Mouse (Mus musculus) embryonic facial prominence, embryonic 12.5 days (tissue): ENCODE results near the gene Ankrd55. TPM values are rescaled to one million over a fixed set of nuclear protein-coding genes. Genes with fewer than 3 reads are reported as not detected.
"Not testable (repeated sequence)": the region's sequence is repeated elsewhere in the genome, so short reads cannot be mapped to it uniquely, and the experiment has no call there.

Experiments used
- ATAC-seq: fragments of 200-750 bp; cut with Nextera tagmentation; 2 replicates; pipeline ENCODE4 v1.8.0; 2017; ENCODE audit not compliant: insufficient number of reproducible peaks, insufficient read depth, low FRiP score, low TSS enrichment
- H3K27ac ChIP-seq: fragments of 300-500 bp; sonication (generic); 2 replicates; pipeline ENCODE4 v1.5.1; 2016; ENCODE audit warnings: mild to moderate bottlenecking
- H3K27me3 ChIP-seq: fragments of 300-500 bp; sonication (generic); 2 replicates; pipeline ENCODE4 v1.6.1; 2016; ENCODE audit warnings: mild to moderate bottlenecking, moderate library complexity
- H3K36me3 ChIP-seq: fragments of 300-500 bp; sonication (generic); 2 replicates; pipeline ENCODE4 v1.6.1; 2016; ENCODE audit warnings: mild to moderate bottlenecking
- H3K4me1 ChIP-seq: fragments of 300-500 bp; sonication (generic); 2 replicates; pipeline ENCODE4 v1.6.1; 2016
- H3K4me2 ChIP-seq: fragments of 300-500 bp; sonication (generic); replicated peaks from 2 replicates; pipeline ENCODE4 v1.6.1; 2016; ENCODE audit warnings: mild to moderate bottlenecking, moderate library complexity
- H3K4me3 ChIP-seq: fragments of 300-500 bp; sonication (generic); 2 replicates; pipeline ENCODE4 v1.5.1; 2016; ENCODE audit warnings: mild to moderate bottlenecking
- H3K9ac ChIP-seq: fragments of 300-500 bp; sonication (generic); 2 replicates; pipeline ENCODE4 v1.6.1; 2016; ENCODE audit warnings: mild to moderate bottlenecking, moderate library complexity
- H3K9me3 ChIP-seq: fragments of 300-500 bp; sonication (generic); 2 replicates; pipeline ENCODE4 v1.6.1; 2016; ENCODE audit warnings: mild to moderate bottlenecking, moderate library complexity
- WGBS: fragments of 180-500 bp; shearing (Covaris S2); methylation state at CpG from one replicate; pipeline ENCODE4 v1.1.7; 2016; 5-methylcytosine and 5-hydroxymethylcytosine counted together
- polyA plus RNA-seq: library from polyadenylated mRNA; unstranded; fragments of >200 nt; fragmentation: Nextera tagmentation; extraction: Ambion mirVana; gene quantifications from 2 replicates; pipeline ENCODE4 v1.2.1, GENCODE M21; 2016

The Ankrd55 gene
- polyA plus RNA-seq, 1 experiment from 2014 or later, result 1.8 TPM

GRCm38 (mm10) chr13:112417163-112417523, 128.9 kb downstream of the Ankrd55 start:
- no peak overlapping the region for H3K4me3 ChIP-seq
- WGBS, result 8% methylated on average over 4 of the region's 4 CpGs
- H3K9ac ChIP-seq, result no peak overlapping the region
- H3K4me1 ChIP-seq, result peaks cover 17% of the 10 kb centered on the region
- no peaks in the 10 kb centered on the region for H3K9me3 ChIP-seq
- H3K27me3 ChIP-seq, result no peaks in the 10 kb centered on the region
- H3K27ac ChIP-seq, result peak overlapping the region; percentile 85
- H3K36me3 ChIP-seq, result no peaks in the 10 kb centered on the region
- peak; percentile 30 for ATAC-seq
- H3K4me2 ChIP-seq, result no peak overlapping the region

GRCm38 (mm10) chr13:112417861-112418423, 129.7 kb downstream of the Ankrd55 start:
- H3K9ac ChIP-seq, result no peak overlapping the region
- WGBS, result 52% methylated on average over 2 of the region's 2 CpGs
- no peak for ATAC-seq
- H3K4me2 ChIP-seq, result no peak overlapping the region
- H3K9me3 ChIP-seq, result no peaks in the 10 kb centered on the region
- no peaks in the 10 kb centered on the region for H3K27me3 ChIP-seq
- H3K4me1 ChIP-seq, result peaks cover 17% of the 10 kb centered on the region
- H3K27ac ChIP-seq, result 0 out of 2 replicates have a peak overlapping the region, but pooled peaks have one; percentile 20
- H3K4me3 ChIP-seq, result no peak overlapping the region
- H3K36me3 ChIP-seq, result no peaks in the 10 kb centered on the region

- ATAC-seq, result no peak
- Histone ChIP-seq H3K4me1 (peaks cover 17% of the 10 kb centered on the region), H3K4me2 (no peak overlapping the region), H3K27me3 (no peaks in the 10 kb centered on the region), H3K4me3 (no peak overlapping the region), H3K36me3 (no peaks in the 10 kb centered on the region), H3K9me3 (no peaks in the 10 kb centered on the region), H3K9ac (no peak overlapping the region), H3K27ac (no peak overlapping the region)
- 84% methylated on average over 4 of the region's 4 CpGs for WGBS
Measured at GRCm38 (mm10) chr13:112418595-112418994, 130.3 kb downstream of the Ankrd55 start.

- Histone ChIP-seq H3K9ac (no peak overlapping the region), H3K4me1 (0 out of 2 replicates have a peak, but pooled peaks cover 4% of the 10 kb centered on the region), H3K36me3 (no peaks in the 10 kb centered on the region), H3K27ac (no peak overlapping the region), H3K27me3 (no peaks in the 10 kb centered on the region), H3K4me3 (no peak overlapping the region), H3K9me3 (no peaks in the 10 kb centered on the region), H3K4me2 (no peak overlapping the region)
- no peak for ATAC-seq
- 78% methylated on average over 2 of the region's 2 CpGs for WGBS
Measured at GRCm38 (mm10) chr13:112424212-112424611, 136.0 kb downstream of the Ankrd55 start.

- Histone ChIP-seq H3K9me3 (no peaks in the 10 kb centered on the region), H3K27me3 (no peaks in the 10 kb centered on the region), H3K4me2 (no peak overlapping the region), H3K36me3 (no peaks in the 10 kb centered on the region), H3K9ac (no peak overlapping the region), H3K4me1 (0 out of 2 replicates have a peak, but pooled peaks cover 4% of the 10 kb centered on the region), H3K27ac (no peak overlapping the region), H3K4me3 (no peak overlapping the region)
- 87% methylated on average over 7 of the region's 7 CpGs for WGBS
- ATAC-seq, result no peak
Measured at GRCm38 (mm10) chr13:112424635-112425034, 136.4 kb downstream of the Ankrd55 start.

GRCm38 (mm10) chr13:112425181-112425654, 137.0 kb downstream of the Ankrd55 start:
- no peak overlapping the region for H3K9ac ChIP-seq
- 0 out of 2 replicates have a peak, but pooled peaks cover 4% of the 10 kb centered on the region for H3K4me1 ChIP-seq
- no peak overlapping the region for H3K27ac ChIP-seq
- no peaks in the 10 kb centered on the region for H3K9me3 ChIP-seq
- ATAC-seq, result no peak
- H3K36me3 ChIP-seq, result no peaks in the 10 kb centered on the region
- no peak overlapping the region for H3K4me3 ChIP-seq
- 61% methylated on average over 8 of the region's 8 CpGs for WGBS
- H3K4me2 ChIP-seq, result no peak overlapping the region
- H3K27me3 ChIP-seq, result no peaks in the 10 kb centered on the region

GRCm38 (mm10) chr13:112426265-112427135, 138.2 kb downstream of the Ankrd55 start:
- WGBS, result 65% methylated on average over 13 of the region's 13 CpGs
- no peak overlapping the region for H3K9ac ChIP-seq
- no peak for ATAC-seq
- no peak overlapping the region for H3K27ac ChIP-seq
- no peaks in the 10 kb centered on the region for H3K9me3 ChIP-seq
- H3K27me3 ChIP-seq, result no peaks in the 10 kb centered on the region
- 0 out of 2 replicates have a peak, but pooled peaks cover 4% of the 10 kb centered on the region for H3K4me1 ChIP-seq
- H3K4me2 ChIP-seq, result no peak overlapping the region
- no peaks in the 10 kb centered on the region for H3K36me3 ChIP-seq
- no peak overlapping the region for H3K4me3 ChIP-seq

GRCm38 (mm10) chr13:112427136-112427470, 138.9 kb downstream of the Ankrd55 start:
- not testable (repeated sequence) for H3K36me3 ChIP-seq, H3K4me1 ChIP-seq, H3K27ac ChIP-seq, ATAC-seq, H3K9me3 ChIP-seq, H3K9ac ChIP-seq, H3K27me3 ChIP-seq, H3K4me3 ChIP-seq, H3K4me2 ChIP-seq
- 95% methylated on average over 4 of the region's 4 CpGs for WGBS

GRCm38 (mm10) chr13:112427521-112427920, 139.3 kb downstream of the Ankrd55 start:
- Histone ChIP-seq H3K4me3 (no peak overlapping the region), H3K9me3 (no peaks in the 10 kb centered on the region), H3K27me3 (no peaks in the 10 kb centered on the region), H3K9ac (no peak overlapping the region), H3K4me2 (no peak overlapping the region), H3K27ac (no peak overlapping the region), H3K36me3 (no peaks in the 10 kb centered on the region), H3K4me1 (0 out of 2 replicates have a peak, but pooled peaks cover 4% of the 10 kb centered on the region)
- no peak for ATAC-seq
- WGBS, result 88% methylated on average over 15 of the region's 15 CpGs

- ATAC-seq, result no peak
- Histone ChIP-seq H3K27me3 (no peaks in the 10 kb centered on the region), H3K4me1 (no peaks in the 10 kb centered on the region), H3K36me3 (no peaks in the 10 kb centered on the region), H3K9me3 (no peaks in the 10 kb centered on the region), H3K9ac (no peak overlapping the region), H3K4me2 (no peak overlapping the region), H3K4me3 (no peak overlapping the region), H3K27ac (no peak overlapping the region)
- 56% methylated on average over 5 of the region's 5 CpGs for WGBS
Measured at GRCm38 (mm10) chr13:112433271-112433670, 145.0 kb downstream of the Ankrd55 start.
